Mouse (Mus musculus): Measurements from ENCODE around the gene Asb12.
"Not testable (repeated sequence)": the region's sequence is repeated elsewhere in the genome, so short reads cannot be mapped to it uniquely, and the experiment has no call there.

Asb12 gene

GRCm38 (mm10) chrX:95557887-95558286 lies at the start of gene Asb12, which contains the start of gene Pfn5:
TSS of gene Asb12 (minus strand) at chrX:95557987.
TSS of gene Pfn5 (plus strand) at chrX:95558104.
- DNase-seq = no peak

DNA sequence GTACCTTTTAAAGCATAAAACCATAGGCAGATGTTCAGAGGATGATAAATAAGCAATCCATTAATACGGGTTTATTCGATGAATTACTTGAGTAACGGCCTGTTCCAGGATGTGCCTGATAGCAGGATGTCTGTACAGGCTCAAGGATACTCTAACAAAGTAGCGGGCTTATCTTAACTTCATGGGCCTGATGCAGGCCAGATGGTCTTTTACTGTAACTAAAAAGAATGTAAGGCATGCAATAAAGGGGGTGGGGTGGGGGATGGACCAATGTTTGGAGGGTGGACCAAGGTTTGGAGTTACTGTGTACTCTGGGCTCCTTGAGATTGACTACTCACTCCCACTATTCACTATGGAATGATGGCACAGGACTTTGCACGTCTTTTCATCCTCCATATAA lies 42.8 kb upstream of the Asb12 start:
- no peak for DNase-seq

DNA sequence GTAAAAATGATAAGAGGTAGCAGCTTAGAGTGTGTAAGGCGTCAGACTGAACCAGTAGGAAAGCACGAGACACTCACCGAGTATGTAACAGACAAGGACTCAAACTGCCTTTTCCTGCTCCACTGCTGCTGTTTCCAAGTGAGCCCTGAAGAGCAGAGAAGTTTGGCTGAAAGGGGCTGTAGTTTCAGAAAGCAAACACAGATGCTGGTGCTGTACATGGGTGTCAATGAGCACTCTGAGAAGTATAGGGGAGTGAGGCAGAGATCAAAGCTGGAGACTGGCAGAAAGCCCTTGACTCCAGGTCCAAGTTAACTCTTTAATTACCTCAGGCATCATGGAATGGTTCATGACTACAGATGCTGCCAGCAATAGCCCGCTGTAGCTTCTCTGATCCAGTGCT lies 3.5 kb downstream of the Asb12 start:
- no peak for DNase-seq

DNA sequence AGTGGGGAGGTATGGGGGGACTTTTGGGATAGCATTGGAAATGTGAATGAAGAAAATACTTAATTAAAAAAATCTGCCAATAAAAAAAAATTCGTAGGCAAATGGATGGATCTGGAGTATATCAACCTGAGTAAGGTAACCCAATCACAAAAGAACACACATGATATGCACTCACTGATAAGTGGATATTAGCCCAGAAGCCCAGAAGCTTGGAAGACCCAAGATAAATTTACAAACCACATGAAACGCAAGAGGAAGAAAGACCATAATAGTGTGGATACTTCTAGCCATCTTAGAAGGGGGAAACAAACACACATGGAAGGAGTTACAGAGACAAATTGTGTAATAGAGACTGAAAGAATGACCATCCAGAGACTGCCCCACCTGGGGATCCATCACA lies 22.3 kb downstream of the Asb12 start:
- not testable (repeated sequence) for DNase-seq

DNA sequence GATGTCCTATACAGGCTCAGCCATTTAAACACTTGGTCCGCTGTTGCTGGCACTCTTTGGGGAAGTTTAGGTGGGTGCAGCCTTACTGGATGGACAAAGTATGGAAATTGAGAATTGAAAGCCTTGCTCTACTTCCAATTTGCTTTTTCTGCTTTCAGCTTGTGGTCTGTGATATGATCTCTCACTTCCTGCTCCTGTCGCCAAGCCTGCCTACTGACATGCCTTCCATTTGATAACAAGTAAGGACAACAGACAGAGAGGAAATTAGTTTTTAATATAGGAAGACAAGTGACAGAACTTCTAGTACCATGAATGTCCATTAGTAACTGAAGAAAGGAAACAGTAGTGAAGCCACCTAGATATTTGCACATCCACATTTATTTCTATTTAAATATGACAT lies 32.6 kb downstream of the Asb12 start:
- DNase-seq = no peak

GRCm38 (mm10) chrX:95523883-95524282 lies 33.9 kb downstream of the Asb12 start:
- DNase-seq = no peak

DNA sequence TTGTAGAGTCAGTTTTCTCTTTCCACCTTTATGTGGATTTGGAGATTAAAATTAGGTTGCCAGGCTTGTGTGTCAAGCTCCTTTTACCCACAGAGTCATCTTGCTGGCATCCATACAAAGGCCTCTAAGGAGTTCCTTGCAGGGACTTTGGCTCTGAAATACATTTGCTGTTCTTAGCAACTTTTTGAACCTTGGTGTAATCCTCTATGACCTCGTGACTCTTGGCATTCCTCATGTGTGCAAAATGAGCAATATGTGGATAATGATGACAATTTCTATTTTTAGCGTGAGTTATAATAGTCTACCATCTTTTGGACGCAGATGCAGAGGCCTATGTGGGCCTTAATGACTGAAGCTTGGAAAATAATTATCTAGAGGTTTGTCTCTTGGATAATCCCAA lies 100.6 kb downstream of the Asb12 start:
- DNase-seq = no peak

DNA sequence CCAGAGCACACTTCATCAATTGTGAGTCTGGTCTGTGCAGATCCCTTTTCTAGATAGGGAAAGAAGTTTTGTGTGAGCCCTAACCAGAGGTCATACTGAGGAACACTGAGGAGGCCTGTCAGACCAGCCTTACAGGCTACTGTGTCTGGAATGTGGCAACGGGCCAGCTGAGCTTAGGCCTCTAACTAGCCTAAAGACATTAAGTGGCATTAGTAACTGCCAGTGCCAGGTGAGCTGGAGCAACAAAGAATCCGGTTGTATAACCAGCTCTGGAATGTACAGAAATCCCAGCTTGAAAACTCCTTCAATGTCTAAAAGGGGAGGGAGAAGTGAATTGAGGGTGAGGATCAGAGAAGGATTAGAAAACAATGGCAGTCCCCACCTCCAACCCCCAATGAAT lies 111.9 kb downstream of the Asb12 start:
- peak; percentile 59 for DNase-seq

- DNase-seq = no peak
Observed at GRCm38 (mm10) chrX:95445141-95445540, 112.6 kb downstream of the Asb12 start.

DNA sequence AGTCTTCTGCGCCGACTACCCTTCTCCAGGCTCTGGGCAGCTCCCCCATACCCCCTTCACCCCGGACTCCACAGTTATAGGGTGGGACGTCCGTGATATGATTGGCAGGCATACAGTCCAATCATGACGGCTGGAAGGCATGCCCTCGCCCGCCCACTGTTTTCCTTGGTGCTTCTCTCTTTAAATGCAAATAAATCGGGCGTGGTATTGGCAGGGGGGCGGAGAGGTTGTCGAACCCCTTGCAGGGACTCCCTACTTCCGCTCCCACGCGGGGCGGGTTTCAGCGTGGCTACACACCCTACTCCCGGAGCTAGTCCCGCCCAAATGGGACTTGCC lies 113.0 kb downstream of the Asb12 start, which contains the start of gene Amer1:
TSS of gene Amer1 (minus strand) at position 97 of the 336 bp plus-strand sequence.
- DNase-seq = peak; percentile 92

DNA sequence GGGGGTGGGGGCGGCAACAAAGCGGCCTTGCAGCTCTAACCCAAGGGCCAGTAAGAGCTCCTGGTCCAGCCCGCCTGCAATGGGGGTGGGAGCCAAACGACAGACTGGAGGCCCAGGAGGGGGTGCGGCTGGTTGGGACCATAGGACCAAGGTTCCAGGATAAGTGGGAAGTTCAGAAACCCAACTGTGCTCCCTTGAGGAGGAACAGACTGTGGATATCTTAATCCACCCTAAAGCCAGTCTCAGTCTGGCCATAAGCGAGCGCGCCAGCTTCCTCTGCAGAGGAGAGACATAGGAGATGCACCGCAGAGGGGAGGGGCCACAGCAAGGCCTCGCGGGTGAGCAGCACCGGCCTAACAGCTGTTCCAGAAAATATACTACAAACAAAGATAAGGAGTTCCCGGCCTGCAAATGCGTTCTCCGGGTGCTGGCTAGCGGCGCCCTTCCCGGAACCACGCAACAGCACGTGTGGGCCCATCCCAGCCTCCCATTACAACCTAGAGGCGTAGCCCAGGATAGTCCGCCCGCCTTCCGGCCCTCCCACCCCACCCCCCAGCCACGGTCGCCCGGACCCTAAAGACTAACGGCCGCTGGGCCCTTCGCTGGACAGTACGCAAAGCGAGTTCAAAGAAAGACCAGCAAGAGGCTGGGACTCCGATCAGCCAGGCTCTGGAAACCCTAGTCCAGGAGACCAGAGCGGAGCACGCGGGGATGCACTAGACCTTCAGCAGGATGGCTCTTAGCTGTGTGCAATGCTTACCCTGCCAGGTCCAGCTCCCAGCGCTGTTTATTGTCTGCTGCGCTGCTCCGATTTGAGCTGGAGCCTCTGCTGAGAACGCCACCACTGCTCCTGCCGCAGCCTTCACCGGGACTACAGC lies 113.7 kb downstream of the Asb12 start:
- peak; percentile 29 for DNase-seq

GRCm38 (mm10) chrX:95443390-95443789 lies 114.4 kb downstream of the Asb12 start:
- DNase-seq = no peak

- no peak for DNase-seq
Observed at GRCm38 (mm10) chrX:95442261-95442660, 115.5 kb downstream of the Asb12 start.

- no peak for DNase-seq
Observed at GRCm38 (mm10) chrX:95441290-95441689, 116.5 kb downstream of the Asb12 start.

GRCm38 (mm10) chrX:95438491-95438890 lies 119.3 kb downstream of the Asb12 start:
- no peak for DNase-seq

- DNase-seq = peak; percentile 15
Observed at GRCm38 (mm10) chrX:95437236-95437635, 120.6 kb downstream of the Asb12 start.
